21 mouse cellular contexts compared by ENCODE assay signal in genomic region chr5:122558127-122558526, GRCm38 (mm10). TPM values are rescaled to one million over a fixed set of nuclear protein-coding genes. Genes with fewer than 3 reads are reported as not detected.
DNase-seq lines count a peak whose midpoint lies in the region; ATAC-seq lines count a peak whose summit lies in the region.
"Had no signal": no experiment of that assay in that cellular context is flagged by ENCODE, and none has a peak within 500 bp of the region (broad histone marks: within the 10 kb centered on the region; RNA-seq: fewer than 3 reads in every experiment).

No protein-coding gene starts in this region.

- peaks cover 31% of the 10 kb centered on the region for H3K36me3 ChIP-seq in heart, embryonic 14.5 days (ENCODE audit: control insufficient read depth, insufficient read depth, low read length)
- H3K36me3 ChIP-seq in heart, embryonic 11.5 days (ENCODE audit: control insufficient read depth, insufficient read depth, low read length) = peaks cover 6% of the 10 kb centered on the region; the same call in 1 of the 2 replicates

- ATAC-seq in frontal cortex, adult (ENCODE audit: low TSS enrichment) = peak; percentile 44; the same call in 1 of the 2 replicates
- ATAC-seq in heart, embryonic 14.5 days (ENCODE audit: insufficient number of reproducible peaks, insufficient read depth, low FRiP score, low read depth) = no peak
- no peak for ATAC-seq in heart, embryonic 11.5 days (replicated peaks; ENCODE audit: insufficient number of reproducible peaks, low FRiP score, low TSS enrichment)
- ATAC-seq: forebrain, embryonic 14.5 days; hindbrain, embryonic 16.5 days; inflammation-experienced regulatory T-cells, adult 6 months; intestine, postnatal 0 days had no signal

- no peak for DNase-seq in frontal cortex, postnatal 10 days (ENCODE audit: low spot score in 2 of 2)
- peak; percentile 16 for DNase-seq in layer of hippocampus, adult 9-11 months
- DNase-seq in layer of hippocampus, postnatal 25 days (ENCODE audit: extremely low spot score in 1 of 2, low spot score in 1 of 2) = no peak
- DNase-seq: adrenal gland, postnatal 10 days; cerebellum, adult 11 months; cerebellum, adult 8-10 months; cerebellum, postnatal 14 days; embryo, embryonic 11 days; gastrocnemius, adult 2 months; gastrocnemius, postnatal 25 days had no signal

- WGBS in heart, embryonic 14.5 days = 58% methylated on average over 10 of the region's 10 CpGs
- 68% methylated on average over 10 of the region's 10 CpGs for WGBS in heart, embryonic 11.5 days (ENCODE audit: insufficient replicate concordance)

- H3K9me3 ChIP-seq in heart, embryonic 14.5 days (ENCODE audit: control insufficient read depth, low read length) = no peaks in the 10 kb centered on the region
- no peaks in the 10 kb centered on the region for H3K9me3 ChIP-seq in heart, embryonic 11.5 days (replicated peaks; ENCODE audit: control insufficient read depth, low read length)
- H3K9me3 ChIP-seq: embryonic facial prominence, embryonic 15.5 days; forebrain, embryonic 10.5 days; hindbrain, embryonic 12.5 days had no signal

- peak overlapping the region; percentile 69 to 75 for H3K27ac ChIP-seq in heart, embryonic 14.5 days (replicated peaks in 1 of 2; ENCODE audit: control insufficient read depth in 1 of 2, insufficient read depth in 1 of 2, low read depth in 2 of 2, low read length in 2 of 2)
- H3K27ac ChIP-seq in heart, embryonic 11.5 days (ENCODE audit: low read depth, low read length) = no peak overlapping the region
- H3K27ac ChIP-seq: embryonic facial prominence, embryonic 15.5 days; forebrain, embryonic 10.5 days; gastrocnemius, adult 2 months; hindbrain, embryonic 12.5 days had no signal

- peaks cover 18 to 30% of the 10 kb centered on the region in 2 experiments for H3K4me1 ChIP-seq in heart, embryonic 14.5 days (ENCODE audit: control insufficient read depth in 2 of 2, insufficient read depth in 2 of 2, low read length in 2 of 2)
- H3K4me1 ChIP-seq in heart, embryonic 11.5 days (ENCODE audit: control insufficient read depth, insufficient read depth, low read length) = peaks cover 9% of the 10 kb centered on the region; the same call in 1 of the 2 replicates
- H3K4me1 ChIP-seq: embryonic facial prominence, embryonic 15.5 days; forebrain, embryonic 10.5 days; hindbrain, embryonic 12.5 days had no signal

- no peak overlapping the region for H3K4me3 ChIP-seq in heart, embryonic 14.5 days (ENCODE audit: control insufficient read depth in 1 of 2, insufficient read depth in 1 of 2, low read depth in 1 of 2, low read length in 2 of 2)
- H3K4me3 ChIP-seq in heart, embryonic 11.5 days (ENCODE audit: low read depth, low read length) = no peak overlapping the region
- H3K4me3 ChIP-seq: embryonic facial prominence, embryonic 15.5 days; erythroblast, embryonic 14.5 days; forebrain, embryonic 10.5 days; gastrocnemius, adult 2 months; hindbrain, embryonic 12.5 days had no signal

- no peaks in the 10 kb centered on the region for H3K27me3 ChIP-seq in heart, embryonic 14.5 days (ENCODE audit: control insufficient read depth, insufficient read depth, low read length)
- no peaks in the 10 kb centered on the region for H3K27me3 ChIP-seq in heart, embryonic 11.5 days (ENCODE audit: control insufficient read depth, insufficient read depth, low read length)
- H3K27me3 ChIP-seq: embryonic facial prominence, embryonic 15.5 days; hindbrain, embryonic 12.5 days had no signal

- H3K9ac ChIP-seq in heart, embryonic 14.5 days (ENCODE audit: low read length) = no peak overlapping the region
- no peak overlapping the region for H3K9ac ChIP-seq in heart, embryonic 11.5 days (ENCODE audit: low read depth, low read length)
- H3K9ac ChIP-seq: embryonic facial prominence, embryonic 15.5 days; hindbrain, embryonic 12.5 days had no signal

- H3K4me2 ChIP-seq in heart, embryonic 14.5 days (ENCODE audit: low read length) = no peak overlapping the region
- H3K4me2 ChIP-seq in heart, embryonic 11.5 days = no peak overlapping the region
- H3K4me2 ChIP-seq: embryonic facial prominence, embryonic 15.5 days; hindbrain, embryonic 12.5 days had no signal

RNA-seq across cellular contexts. Expression of gene Atp2a2, which starts 56.1 kb away (rescaled TPM):
- polyA plus RNA-seq in heart, embryonic 14.5 days (2014; fragmentation: Nextera tagmentation; extraction: Ambion mirVana) = 472 and 483 TPM in 2 replicates
- polyA plus RNA-seq in heart, embryonic 11.5 days (2014; fragmentation: Nextera tagmentation; extraction: Ambion mirVana) = 255 and 272 TPM in 2 replicates
- 100 to 1,000 TPM; 629 to 650 TPM for total RNA-seq in layer of hippocampus, postnatal 25 days (2021)

RNA-seq across cellular contexts. Expression of gene Ift81, which starts 56.2 kb away (rescaled TPM):
- 32.2 and 41.2 TPM in 2 replicates for polyA plus RNA-seq in heart, embryonic 14.5 days (2014; fragmentation: Nextera tagmentation; extraction: Ambion mirVana)
- 23.9 and 28.4 TPM in 2 replicates for polyA plus RNA-seq in heart, embryonic 11.5 days (2014; fragmentation: Nextera tagmentation; extraction: Ambion mirVana)
- 10 to 100 TPM; 34.5 to 37.4 TPM for total RNA-seq in layer of hippocampus, postnatal 25 days (2021)
- polyA plus RNA-seq: erythroblast, embryonic 14.5 days had no signal
